Mouse (Mus musculus): ENCODE measurements around the gene Itgb3. TPM values are rescaled to one million over a fixed set of nuclear protein-coding genes. Genes with fewer than 3 reads are reported as not detected.
A peak's percentile ranks its signal among the peaks of the same experiment; 100 is the strongest.
"Not testable (repeated sequence)": the region's sequence is repeated elsewhere in the genome, so short reads cannot be mapped to it uniquely, and the experiment has no call there.

Itgb3 gene
- 5.0 and 5.5 TPM in 2 replicates for polyA plus RNA-seq (2015; fragmentation: Nextera tagmentation; extraction: Ambion mirVana)

GRCm38 (mm10) chr11:104607491-104608245 is at the start of gene Itgb3:
Gene Itgb3, plus strand, starts transcription at chr11:104608000.
- ATAC-seq = peak; percentile 89
- Histone ChIP-seq H3K4me3 (replicated peaks) (peak within 1 kb of the TSS; percentile 55), H3K27ac (peak within 1 kb of the TSS; percentile 48; the same call in 1 of the 2 replicates), H3K36me3 (no peaks in the 10 kb centered on the region), H3K4me2 (replicated peaks) (peak within 1 kb of the TSS; percentile 94), H3K9ac (peak within 1 kb of the TSS; percentile 45), H3K9me3 (no peaks in the 10 kb centered on the region), H3K4me1 (replicated peaks) (peaks cover 11% of the 10 kb centered on the region; the same call in 1 of the 2 replicates), H3K27me3 (replicated peaks) (0 out of 2 replicates have a peak, but pooled peaks cover 3% of the 10 kb centered on the region)
- under 1% methylated on average over 49 of the region's 51 CpGs for WGBS

GRCm38 (mm10) chr11:104558065-104558464 is 49.7 kb upstream of the Itgb3 start:
- no peaks in the 10 kb centered on the region for H3K36me3 ChIP-seq
- H3K9me3 ChIP-seq = no peaks in the 10 kb centered on the region
- no peak overlapping the region for H3K9ac ChIP-seq
- WGBS = 51% methylated on average over 4 of the region's 4 CpGs
- H3K4me1 ChIP-seq (replicated peaks) = no peaks in the 10 kb centered on the region
- ATAC-seq = no peak
- no peak overlapping the region for H3K4me3 ChIP-seq (replicated peaks)
- H3K4me2 ChIP-seq (replicated peaks) = no peak overlapping the region
- no peaks in the 10 kb centered on the region for H3K27me3 ChIP-seq (replicated peaks)
- H3K27ac ChIP-seq = no peak overlapping the region

GRCm38 (mm10) chr11:104558651-104559403 is 49.0 kb upstream of the Itgb3 start:
- no peak overlapping the region for H3K9ac ChIP-seq
- H3K4me3 ChIP-seq (replicated peaks) = no peak overlapping the region
- no peak overlapping the region for H3K27ac ChIP-seq
- 56% methylated on average over 4 of the region's 4 CpGs for WGBS
- H3K27me3 ChIP-seq (replicated peaks) = no peaks in the 10 kb centered on the region
- no peaks in the 10 kb centered on the region for H3K4me1 ChIP-seq (replicated peaks)
- no peaks in the 10 kb centered on the region for H3K36me3 ChIP-seq
- H3K9me3 ChIP-seq = no peaks in the 10 kb centered on the region
- H3K4me2 ChIP-seq (replicated peaks) = no peak overlapping the region
- no peak for ATAC-seq

GRCm38 (mm10) chr11:104560971-104561370 is 46.8 kb upstream of the Itgb3 start:
- Histone ChIP-seq H3K27me3 (replicated peaks) (no peaks in the 10 kb centered on the region), H3K4me2 (replicated peaks) (no peak overlapping the region), H3K9ac (no peak overlapping the region), H3K9me3 (no peaks in the 10 kb centered on the region), H3K27ac (no peak overlapping the region), H3K36me3 (no peaks in the 10 kb centered on the region), H3K4me1 (replicated peaks) (no peaks in the 10 kb centered on the region), H3K4me3 (replicated peaks) (no peak overlapping the region)
- ATAC-seq = no peak
- 26% methylated on average over 2 of the region's 2 CpGs for WGBS

- Histone ChIP-seq H3K9me3 (no peaks in the 10 kb centered on the region), H3K4me2 (replicated peaks) (no peak overlapping the region), H3K27me3 (replicated peaks) (no peaks in the 10 kb centered on the region), H3K9ac (no peak overlapping the region), H3K36me3 (no peaks in the 10 kb centered on the region), H3K27ac (no peak overlapping the region), H3K4me3 (replicated peaks) (no peak overlapping the region), H3K4me1 (replicated peaks) (no peaks in the 10 kb centered on the region)
- WGBS = 82% methylated on average over 1 of the region's 1 CpGs
- ATAC-seq = no peak
Observed at GRCm38 (mm10) chr11:104563496-104563895, 44.3 kb upstream of the Itgb3 start.

- H3K9me3 ChIP-seq = no peaks in the 10 kb centered on the region
- H3K36me3 ChIP-seq = no peaks in the 10 kb centered on the region
- WGBS = 81% methylated on average over 9 of the region's 9 CpGs
- no peak overlapping the region for H3K9ac ChIP-seq
- H3K4me2 ChIP-seq (replicated peaks) = no peak overlapping the region
- H3K27me3 ChIP-seq (replicated peaks) = no peaks in the 10 kb centered on the region
- no peaks in the 10 kb centered on the region for H3K4me1 ChIP-seq (replicated peaks)
- ATAC-seq = no peak
- H3K27ac ChIP-seq = no peak overlapping the region
- H3K4me3 ChIP-seq (replicated peaks) = no peak overlapping the region
Observed at GRCm38 (mm10) chr11:104565172-104565571, 42.6 kb upstream of the Itgb3 start.

- Histone ChIP-seq H3K9ac (no peak overlapping the region), H3K4me3 (replicated peaks) (no peak overlapping the region), H3K4me2 (replicated peaks) (no peak overlapping the region), H3K9me3 (no peaks in the 10 kb centered on the region), H3K36me3 (no peaks in the 10 kb centered on the region), H3K27ac (no peak overlapping the region), H3K27me3 (replicated peaks) (no peaks in the 10 kb centered on the region), H3K4me1 (replicated peaks) (no peaks in the 10 kb centered on the region)
- no peak for ATAC-seq
- 87% methylated on average over 6 of the region's 6 CpGs for WGBS
Observed at GRCm38 (mm10) chr11:104566097-104566496, 41.7 kb upstream of the Itgb3 start.

- Histone ChIP-seq H3K36me3 (no peaks in the 10 kb centered on the region), H3K4me3 (replicated peaks) (no peak overlapping the region), H3K27ac (no peak overlapping the region), H3K9ac (no peak overlapping the region), H3K9me3 (no peaks in the 10 kb centered on the region), H3K4me2 (replicated peaks) (no peak overlapping the region), H3K27me3 (replicated peaks) (no peaks in the 10 kb centered on the region), H3K4me1 (replicated peaks) (no peaks in the 10 kb centered on the region)
- WGBS = 77% methylated on average over 2 of the region's 2 CpGs
- no peak for ATAC-seq
Observed at GRCm38 (mm10) chr11:104566796-104567195, 41.0 kb upstream of the Itgb3 start.

- Histone ChIP-seq H3K27me3 (replicated peaks) (no peaks in the 10 kb centered on the region), H3K4me1 (replicated peaks) (no peaks in the 10 kb centered on the region), H3K4me2 (replicated peaks) (no peak overlapping the region), H3K9me3 (no peaks in the 10 kb centered on the region), H3K4me3 (replicated peaks) (no peak overlapping the region), H3K9ac (no peak overlapping the region), H3K36me3 (no peaks in the 10 kb centered on the region), H3K27ac (no peak overlapping the region)
- no peak for ATAC-seq
- 85% methylated on average over 9 of the region's 9 CpGs for WGBS
Observed at GRCm38 (mm10) chr11:104567736-104568135, 40.1 kb upstream of the Itgb3 start.

- Histone ChIP-seq H3K9me3 (no peaks in the 10 kb centered on the region), H3K9ac (no peak overlapping the region), H3K4me3 (replicated peaks) (no peak overlapping the region), H3K4me1 (replicated peaks) (no peaks in the 10 kb centered on the region), H3K27me3 (replicated peaks) (no peaks in the 10 kb centered on the region), H3K36me3 (no peaks in the 10 kb centered on the region), H3K4me2 (replicated peaks) (no peak overlapping the region), H3K27ac (no peak overlapping the region)
- no peak for ATAC-seq
- WGBS = 93% methylated on average over 4 of the region's 4 CpGs
Observed at GRCm38 (mm10) chr11:104568326-104568725, 39.5 kb upstream of the Itgb3 start.

GRCm38 (mm10) chr11:104570515-104570914 is 37.3 kb upstream of the Itgb3 start:
- H3K4me1 ChIP-seq (replicated peaks); H3K27ac ChIP-seq; H3K9me3 ChIP-seq; H3K36me3 ChIP-seq; H3K4me2 ChIP-seq (replicated peaks); ATAC-seq; H3K27me3 ChIP-seq (replicated peaks); H3K9ac ChIP-seq; H3K4me3 ChIP-seq (replicated peaks): not testable (repeated sequence)
- 77% methylated on average over 8 of the region's 8 CpGs for whole genome bisulfite sequencing

GRCm38 (mm10) chr11:104571373-104571772 is 36.4 kb upstream of the Itgb3 start:
- H3K27me3 ChIP-seq (replicated peaks); H3K27ac ChIP-seq; H3K9me3 ChIP-seq; H3K36me3 ChIP-seq; H3K4me1 ChIP-seq (replicated peaks): not testable (repeated sequence)
- ATAC-seq = peak; percentile 51
- peak overlapping the region; percentile 32; the same call in 1 of the 2 replicates for H3K9ac ChIP-seq
- peak overlapping the region; percentile 79 for H3K4me2 ChIP-seq (replicated peaks)
- 1% methylated on average over 28 of the region's 28 CpGs for WGBS
- peak overlapping the region; percentile 31 for H3K4me3 ChIP-seq (replicated peaks)
